Mouse (Mus musculus): ENCODE data around the gene Ddx27.

DNA sequence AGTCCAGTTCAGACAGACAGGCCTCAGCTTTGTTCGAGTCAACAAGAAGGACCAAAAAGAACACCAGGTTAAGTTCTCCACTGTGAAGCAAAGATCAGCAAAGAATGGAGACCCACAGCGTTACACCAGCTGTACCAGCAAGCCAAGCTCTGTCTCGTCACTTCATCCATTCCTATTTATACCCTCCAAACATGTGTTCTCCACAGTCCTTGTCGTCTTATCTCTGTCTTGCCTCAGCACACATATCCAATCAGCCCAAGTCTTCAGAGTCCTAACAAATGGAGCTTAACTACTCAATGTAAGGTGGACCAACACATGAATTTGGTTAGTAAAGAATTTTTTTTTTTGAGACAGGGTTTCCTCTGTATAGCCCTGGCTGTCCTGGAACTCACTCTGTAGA is 5.5 kb upstream of the Ddx27 start:
- TF ChIP-seq POLR2A (IDR thresholded peaks at IDR 0.05; ENCODE audit: low read depth, low read length) (no peak), CTCF (conservative IDR thresholded peaks at IDR 0.05; ENCODE audit: insufficient read depth, insufficient read length, low read depth, low read length) (no peak)

All from kidney, adult 2 months (tissue).